Mouse (Mus musculus): ENCODE results near the gene Clcn5. TPM values are rescaled to one million over a fixed set of nuclear protein-coding genes. Genes with fewer than 3 reads are reported as not detected.

Clcn5 gene
- polyA plus RNA-seq (2014; fragmentation: Nextera tagmentation; extraction: Ambion mirVana): 21.4 and 23.8 TPM in 2 replicates

DNA sequence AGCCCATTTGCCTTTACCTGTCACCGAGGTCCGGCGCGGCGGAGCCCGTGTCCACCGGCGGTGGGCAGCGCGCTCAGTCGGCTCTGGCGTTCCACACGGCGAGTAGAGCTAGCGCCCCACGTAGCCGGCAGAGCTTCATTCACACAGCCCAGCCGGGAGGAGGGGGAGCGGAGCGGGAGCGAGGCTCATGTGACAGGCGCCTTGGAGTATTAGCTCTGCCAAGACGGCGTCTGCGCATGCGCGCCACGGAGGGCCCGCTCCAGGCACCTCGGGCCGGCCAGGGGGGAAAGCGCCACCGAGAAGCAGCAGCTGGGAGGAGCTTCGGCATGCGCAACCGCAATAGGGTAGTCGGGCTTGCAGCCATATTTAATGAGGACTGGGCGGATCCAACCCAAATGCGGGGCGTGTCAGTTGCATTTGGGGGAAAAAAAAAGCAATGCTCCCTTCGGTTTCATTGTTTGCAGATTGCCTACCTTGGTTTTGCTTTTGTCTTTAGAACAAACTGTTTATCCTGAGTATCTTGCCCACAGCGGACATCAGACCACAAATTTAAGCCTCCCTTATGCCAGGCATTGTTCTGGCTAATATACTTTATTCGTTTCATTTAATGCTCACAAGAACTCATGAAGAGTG is at the start of gene Clcn5:
Gene Clcn5 (minus strand): TSS at position 270 of the 633 bp plus-strand sequence.
- peak within 1 kb of the TSS; percentile 82 for H3K27ac ChIP-seq (replicated peaks; ENCODE audit: low read depth, low read length)
- H3K27me3 ChIP-seq (ENCODE audit: control insufficient read depth, insufficient read depth, low read length): no peaks in the 10 kb centered on the region
- DNase-seq (ENCODE audit: low spot score) (peak; percentile 92), ATAC-seq (replicated peaks; ENCODE audit: insufficient number of reproducible peaks, low FRiP score, low TSS enrichment, low read depth) (peak; percentile 96)
- H3K36me3 ChIP-seq (replicated peaks; ENCODE audit: control insufficient read depth, insufficient read depth, low read depth, low read length): no peaks in the 10 kb centered on the region
- peak within 1 kb of the TSS; percentile 75 for H3K9ac ChIP-seq (replicated peaks; ENCODE audit: low read length)
- H3K4me3 ChIP-seq (ENCODE audit: low read depth, low read length): peak within 1 kb of the TSS; percentile 59
- peak within 1 kb of the TSS; percentile 40 for H3K4me2 ChIP-seq (ENCODE audit: low read depth, low read length)
- 23% methylated on average over 40 of the region's 43 CpGs for WGBS
- H3K4me1 ChIP-seq (ENCODE audit: control insufficient read depth, insufficient read depth, low read length): no peaks in the 10 kb centered on the region
- no peaks in the 10 kb centered on the region for H3K9me3 ChIP-seq (replicated peaks; ENCODE audit: control insufficient read depth, low read length)

DNA sequence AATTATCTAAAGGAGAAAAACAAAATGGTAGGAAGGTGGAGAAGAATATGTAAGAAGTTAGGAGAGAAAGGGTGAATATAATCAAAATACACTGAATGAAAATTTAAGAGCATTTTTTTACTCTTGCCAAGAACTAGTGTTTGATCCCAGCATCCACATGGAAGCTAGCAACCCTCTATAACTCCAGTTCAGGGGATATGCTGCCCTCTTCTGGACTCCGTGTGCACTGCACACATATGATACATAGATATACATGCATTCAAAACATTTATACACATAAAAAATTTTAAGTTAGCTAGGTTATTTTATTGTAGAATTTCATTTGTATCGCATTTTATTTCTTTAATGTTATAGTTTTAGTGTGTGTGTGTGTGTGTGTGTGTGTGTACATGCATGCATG is 6.3 kb upstream of the Clcn5 start:
- no peaks in the 10 kb centered on the region for H3K4me1 ChIP-seq (ENCODE audit: control insufficient read depth, insufficient read depth, low read length)
- no peak for ATAC-seq (replicated peaks; ENCODE audit: insufficient number of reproducible peaks, low FRiP score, low TSS enrichment, low read depth)
- no peak overlapping the region for H3K27ac ChIP-seq (replicated peaks; ENCODE audit: low read depth, low read length)
- H3K9me3 ChIP-seq (replicated peaks; ENCODE audit: control insufficient read depth, low read length): no peaks in the 10 kb centered on the region
- no peaks in the 10 kb centered on the region for H3K36me3 ChIP-seq (replicated peaks; ENCODE audit: control insufficient read depth, insufficient read depth, low read depth, low read length)
- no peak overlapping the region for H3K4me2 ChIP-seq (ENCODE audit: low read depth, low read length)
- 28% methylated on average over 2 of the region's 2 CpGs for WGBS
- no peak overlapping the region for H3K9ac ChIP-seq (replicated peaks; ENCODE audit: low read length)
- H3K4me3 ChIP-seq (ENCODE audit: low read depth, low read length): no peak overlapping the region
- DNase-seq (ENCODE audit: low spot score): no peak
- H3K27me3 ChIP-seq (ENCODE audit: control insufficient read depth, insufficient read depth, low read length): no peaks in the 10 kb centered on the region

DNA sequence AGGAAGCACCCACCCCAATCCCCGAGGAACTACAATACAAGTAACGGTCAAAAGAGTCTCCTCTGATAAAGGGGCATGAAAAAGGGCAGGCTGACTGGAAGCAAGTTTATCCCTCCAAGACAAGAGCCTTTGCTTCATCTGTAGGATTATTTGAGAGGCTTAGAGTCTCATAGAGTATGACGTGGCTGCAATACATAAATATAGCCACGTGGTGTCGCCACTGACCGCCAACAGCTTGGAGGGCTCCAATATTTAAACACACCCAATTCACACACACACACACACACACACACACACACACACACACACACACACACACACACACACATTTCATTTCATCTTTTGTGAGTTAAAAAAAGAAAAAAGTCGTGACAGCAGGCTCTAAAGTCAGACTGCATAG is 3.1 kb upstream of the Clcn5 start:
- H3K9ac ChIP-seq (replicated peaks; ENCODE audit: low read length): no peak overlapping the region
- no peak overlapping the region for H3K27ac ChIP-seq (replicated peaks; ENCODE audit: low read depth, low read length)
- H3K4me1 ChIP-seq (ENCODE audit: control insufficient read depth, insufficient read depth, low read length): no peaks in the 10 kb centered on the region
- H3K4me2 ChIP-seq (ENCODE audit: low read depth, low read length): no peak overlapping the region
- ATAC-seq (replicated peaks; ENCODE audit: insufficient number of reproducible peaks, low FRiP score, low TSS enrichment, low read depth) (no peak), DNase-seq (ENCODE audit: low spot score) (peak; percentile 64)
- no peaks in the 10 kb centered on the region for H3K36me3 ChIP-seq (replicated peaks; ENCODE audit: control insufficient read depth, insufficient read depth, low read depth, low read length)
- no peaks in the 10 kb centered on the region for H3K27me3 ChIP-seq (ENCODE audit: control insufficient read depth, insufficient read depth, low read length)
- H3K4me3 ChIP-seq (ENCODE audit: low read depth, low read length): no peak overlapping the region
- 11% methylated on average over 7 of the region's 7 CpGs for WGBS
- H3K9me3 ChIP-seq (replicated peaks; ENCODE audit: control insufficient read depth, low read length): no peaks in the 10 kb centered on the region

DNA sequence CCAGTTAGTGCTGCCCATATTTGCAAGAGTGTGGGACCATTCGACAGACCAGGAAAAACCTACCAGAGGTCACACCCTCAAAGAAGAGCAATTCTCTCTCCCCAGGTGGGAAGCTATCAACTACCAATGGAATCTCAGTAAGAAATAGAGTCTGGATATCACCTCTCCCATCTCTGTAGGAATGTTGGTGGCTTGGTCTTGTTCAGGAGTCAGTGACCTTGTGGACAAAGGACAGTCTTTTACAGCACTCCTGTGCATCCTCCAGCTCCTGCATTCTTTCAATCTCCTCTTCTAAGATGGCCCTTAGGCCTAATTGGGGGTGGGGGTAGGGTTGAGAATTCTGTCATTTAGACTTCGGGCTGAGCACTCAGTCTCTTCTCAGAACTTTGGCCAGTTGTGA is 1.4 kb upstream of the Clcn5 start:
- no peak overlapping the region for H3K4me3 ChIP-seq (ENCODE audit: low read depth, low read length)
- WGBS: 71% methylated on average over 2 of the region's 2 CpGs
- H3K4me2 ChIP-seq (ENCODE audit: low read depth, low read length): no peak overlapping the region
- H3K9me3 ChIP-seq (replicated peaks; ENCODE audit: control insufficient read depth, low read length): no peaks in the 10 kb centered on the region
- H3K9ac ChIP-seq (replicated peaks; ENCODE audit: low read length): no peak overlapping the region
- no peaks in the 10 kb centered on the region for H3K27me3 ChIP-seq (ENCODE audit: control insufficient read depth, insufficient read depth, low read length)
- ATAC-seq (replicated peaks; ENCODE audit: insufficient number of reproducible peaks, low FRiP score, low TSS enrichment, low read depth) (no peak), DNase-seq (ENCODE audit: low spot score) (no peak)
- no peaks in the 10 kb centered on the region for H3K36me3 ChIP-seq (replicated peaks; ENCODE audit: control insufficient read depth, insufficient read depth, low read depth, low read length)
- H3K4me1 ChIP-seq (ENCODE audit: control insufficient read depth, insufficient read depth, low read length): no peaks in the 10 kb centered on the region
- no peak overlapping the region for H3K27ac ChIP-seq (replicated peaks; ENCODE audit: low read depth, low read length)

DNA sequence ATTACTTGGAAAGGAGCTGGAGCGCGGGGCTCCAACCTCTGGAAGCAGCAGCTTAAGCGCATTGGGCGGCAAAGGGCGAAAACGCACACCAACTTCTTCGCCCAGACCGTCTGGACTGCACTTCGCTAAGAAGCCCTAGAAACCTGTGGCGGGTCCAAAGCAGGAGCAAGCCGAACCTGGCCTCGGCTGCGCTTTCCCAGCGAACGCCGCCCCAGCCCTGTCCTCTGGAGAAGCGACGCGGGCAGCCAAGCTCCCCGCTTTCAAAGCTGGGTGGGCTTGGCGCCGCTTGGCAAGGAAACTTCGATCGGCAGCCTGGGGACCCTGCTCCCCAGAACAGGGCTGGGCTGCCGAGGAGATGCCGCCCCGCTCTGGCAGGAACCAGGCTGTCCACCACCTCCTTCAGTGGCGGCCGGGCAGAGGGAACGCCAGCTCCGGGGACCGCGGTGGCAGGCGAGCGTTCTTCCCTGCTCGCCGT is 570 bp downstream of the Clcn5 start:
- WGBS: 24% methylated on average over 35 of the region's 37 CpGs
- ATAC-seq (replicated peaks; ENCODE audit: insufficient number of reproducible peaks, low FRiP score, low TSS enrichment, low read depth): peak; percentile 76
- no peaks in the 10 kb centered on the region for H3K9me3 ChIP-seq (replicated peaks; ENCODE audit: control insufficient read depth, low read length)

DNA sequence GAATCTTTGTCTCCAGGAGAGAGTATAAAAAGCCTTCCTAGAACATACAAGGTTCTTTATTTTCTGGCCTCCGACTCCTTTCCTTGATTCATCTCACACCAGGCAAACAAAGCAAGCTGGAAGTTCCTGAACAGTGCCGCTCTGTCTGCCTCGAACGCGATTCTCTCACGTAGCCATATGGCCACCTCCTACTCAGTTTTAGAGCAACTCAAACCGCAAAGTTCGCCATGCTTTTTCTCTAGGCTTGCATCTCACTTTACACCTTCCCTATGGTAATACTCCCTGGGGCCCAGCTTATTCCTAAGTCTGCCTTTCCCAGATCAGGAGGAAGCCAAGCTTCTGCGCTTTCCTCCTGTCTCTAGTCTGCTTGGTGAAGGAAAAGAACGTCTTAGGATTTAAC is 4.0 kb downstream of the Clcn5 start:
- no peak overlapping the region for H3K27ac ChIP-seq (replicated peaks; ENCODE audit: low read depth, low read length)
- H3K36me3 ChIP-seq (replicated peaks; ENCODE audit: control insufficient read depth, insufficient read depth, low read depth, low read length): no peaks in the 10 kb centered on the region
- ATAC-seq (replicated peaks; ENCODE audit: insufficient number of reproducible peaks, low FRiP score, low TSS enrichment, low read depth): no peak
- no peaks in the 10 kb centered on the region for H3K9me3 ChIP-seq (replicated peaks; ENCODE audit: control insufficient read depth, low read length)
- H3K9ac ChIP-seq (replicated peaks; ENCODE audit: low read length): no peak overlapping the region
- no peaks in the 10 kb centered on the region for H3K4me1 ChIP-seq (ENCODE audit: control insufficient read depth, insufficient read depth, low read length)
- WGBS: 38% methylated on average over 10 of the region's 10 CpGs
- peak; percentile 7 for DNase-seq (ENCODE audit: low spot score)
- H3K27me3 ChIP-seq (ENCODE audit: control insufficient read depth, insufficient read depth, low read length): no peaks in the 10 kb centered on the region
- H3K4me2 ChIP-seq (ENCODE audit: low read depth, low read length): peak overlapping the region; percentile 10; the same call in 1 of the 2 replicates
- H3K4me3 ChIP-seq (ENCODE audit: low read depth, low read length): no peak overlapping the region

More for the DNA sequence above, 570 bp downstream of the Clcn5 start:
- Histone ChIP-seq H3K4me3 (ENCODE audit: low read depth, low read length) (peak overlapping the region; percentile 59), H3K4me2 (ENCODE audit: low read depth, low read length) (peak overlapping the region; percentile 40), H3K27me3 (ENCODE audit: control insufficient read depth, insufficient read depth, low read length) (no peaks in the 10 kb centered on the region), H3K9ac (replicated peaks; ENCODE audit: low read length) (peak overlapping the region; percentile 75), H3K36me3 (replicated peaks; ENCODE audit: control insufficient read depth, insufficient read depth, low read depth, low read length) (no peaks in the 10 kb centered on the region), H3K4me1 (ENCODE audit: control insufficient read depth, insufficient read depth, low read length) (no peaks in the 10 kb centered on the region), H3K27ac (replicated peaks; ENCODE audit: low read depth, low read length) (peak overlapping the region; percentile 82)
- DNase-seq (ENCODE audit: low spot score): peak; percentile 31

DNA sequence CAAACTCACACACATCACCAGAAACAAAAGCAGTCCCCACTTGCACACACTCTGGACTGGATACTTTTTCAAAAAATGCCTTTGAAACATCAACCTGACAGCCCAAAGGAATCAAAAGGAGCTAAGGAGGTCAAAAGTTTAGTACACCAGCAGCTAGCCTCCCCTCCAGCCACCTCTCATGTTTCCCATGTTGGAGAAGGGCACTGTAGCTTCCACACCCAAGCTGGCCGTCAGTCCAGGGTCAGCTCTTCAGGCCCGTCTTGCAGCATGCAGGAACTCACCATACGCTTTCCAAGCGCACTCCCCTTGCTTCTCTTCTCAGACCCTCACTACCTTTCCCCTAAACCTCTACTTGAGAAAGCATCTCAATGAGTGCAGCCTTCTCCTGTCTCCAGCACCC is 4.5 kb downstream of the Clcn5 start:
- Histone ChIP-seq H3K9me3 (replicated peaks; ENCODE audit: control insufficient read depth, low read length) (no peaks in the 10 kb centered on the region), H3K9ac (replicated peaks; ENCODE audit: low read length) (no peak overlapping the region), H3K4me3 (ENCODE audit: low read depth, low read length) (no peak overlapping the region), H3K4me1 (ENCODE audit: control insufficient read depth, insufficient read depth, low read length) (no peaks in the 10 kb centered on the region), H3K27me3 (ENCODE audit: control insufficient read depth, insufficient read depth, low read length) (no peaks in the 10 kb centered on the region), H3K4me2 (ENCODE audit: low read depth, low read length) (peak overlapping the region; percentile 10; the same call in 1 of the 2 replicates), H3K36me3 (replicated peaks; ENCODE audit: control insufficient read depth, insufficient read depth, low read depth, low read length) (no peaks in the 10 kb centered on the region), H3K27ac (replicated peaks; ENCODE audit: low read depth, low read length) (no peak overlapping the region)
- ATAC-seq (replicated peaks; ENCODE audit: insufficient number of reproducible peaks, low FRiP score, low TSS enrichment, low read depth) (no peak), DNase-seq (ENCODE audit: low spot score) (peak; percentile 3)
- 48% methylated on average over 4 of the region's 4 CpGs for WGBS

DNA sequence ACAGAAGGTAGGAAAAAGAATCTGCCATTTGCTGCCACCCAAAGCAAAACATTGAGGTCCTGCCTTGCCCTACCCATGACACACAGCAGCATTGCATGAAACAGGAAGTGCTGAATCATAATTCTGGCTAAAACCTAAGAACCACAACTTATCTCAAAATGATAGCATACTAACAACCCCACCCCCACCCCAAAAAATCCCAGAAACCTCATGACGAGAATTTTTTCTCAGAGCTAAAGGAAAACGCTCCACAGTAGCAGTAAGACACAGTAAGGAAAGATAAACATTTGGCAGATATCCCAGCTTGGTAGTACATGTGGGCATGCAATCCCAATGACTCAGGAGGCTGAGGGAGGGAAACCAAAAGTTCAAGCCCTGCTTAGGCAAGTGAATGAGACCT is 10.9 kb downstream of the Clcn5 start:
- no peaks in the 10 kb centered on the region for H3K36me3 ChIP-seq (replicated peaks; ENCODE audit: control insufficient read depth, insufficient read depth, low read depth, low read length)
- no peak overlapping the region for H3K4me3 ChIP-seq (ENCODE audit: low read depth, low read length)
- H3K27me3 ChIP-seq (ENCODE audit: control insufficient read depth, insufficient read depth, low read length): no peaks in the 10 kb centered on the region
- ATAC-seq (replicated peaks; ENCODE audit: insufficient number of reproducible peaks, low FRiP score, low TSS enrichment, low read depth): no peak
- H3K27ac ChIP-seq (replicated peaks; ENCODE audit: low read depth, low read length): no peak overlapping the region
- H3K9ac ChIP-seq (replicated peaks; ENCODE audit: low read length): no peak overlapping the region
- no peaks in the 10 kb centered on the region for H3K9me3 ChIP-seq (replicated peaks; ENCODE audit: control insufficient read depth, low read length)
- H3K4me1 ChIP-seq (ENCODE audit: control insufficient read depth, insufficient read depth, low read length): no peaks in the 10 kb centered on the region
- H3K4me2 ChIP-seq (ENCODE audit: low read depth, low read length): no peak overlapping the region
- no peak for DNase-seq (ENCODE audit: low spot score)
- 65% methylated on average over 2 of the region's 2 CpGs for WGBS
